Mouse (Mus musculus) urinary bladder, adult 2 months (tissue): Measurements from ENCODE around the gene Pdzd11. TPM values are rescaled to one million over a fixed set of nuclear protein-coding genes. Genes with fewer than 3 reads are reported as not detected.

Source experiments
- DNase-seq: peaks from one replicate; pipeline ENCODE4 v3.0.0; 2022; ENCODE audit warnings: low spot score
- polyA plus RNA-seq: library from polyadenylated mRNA; depleted of rRNA; stranded (reverse); fragments of >200 nt; gene quantifications from 2 replicates; pipeline ENCODE4 v1.2.3, GENCODE M21; 2012; rRNA removed

Gene Pdzd11
- 38.6 and 43.5 TPM in 2 replicates for polyA plus RNA-seq

DNA sequence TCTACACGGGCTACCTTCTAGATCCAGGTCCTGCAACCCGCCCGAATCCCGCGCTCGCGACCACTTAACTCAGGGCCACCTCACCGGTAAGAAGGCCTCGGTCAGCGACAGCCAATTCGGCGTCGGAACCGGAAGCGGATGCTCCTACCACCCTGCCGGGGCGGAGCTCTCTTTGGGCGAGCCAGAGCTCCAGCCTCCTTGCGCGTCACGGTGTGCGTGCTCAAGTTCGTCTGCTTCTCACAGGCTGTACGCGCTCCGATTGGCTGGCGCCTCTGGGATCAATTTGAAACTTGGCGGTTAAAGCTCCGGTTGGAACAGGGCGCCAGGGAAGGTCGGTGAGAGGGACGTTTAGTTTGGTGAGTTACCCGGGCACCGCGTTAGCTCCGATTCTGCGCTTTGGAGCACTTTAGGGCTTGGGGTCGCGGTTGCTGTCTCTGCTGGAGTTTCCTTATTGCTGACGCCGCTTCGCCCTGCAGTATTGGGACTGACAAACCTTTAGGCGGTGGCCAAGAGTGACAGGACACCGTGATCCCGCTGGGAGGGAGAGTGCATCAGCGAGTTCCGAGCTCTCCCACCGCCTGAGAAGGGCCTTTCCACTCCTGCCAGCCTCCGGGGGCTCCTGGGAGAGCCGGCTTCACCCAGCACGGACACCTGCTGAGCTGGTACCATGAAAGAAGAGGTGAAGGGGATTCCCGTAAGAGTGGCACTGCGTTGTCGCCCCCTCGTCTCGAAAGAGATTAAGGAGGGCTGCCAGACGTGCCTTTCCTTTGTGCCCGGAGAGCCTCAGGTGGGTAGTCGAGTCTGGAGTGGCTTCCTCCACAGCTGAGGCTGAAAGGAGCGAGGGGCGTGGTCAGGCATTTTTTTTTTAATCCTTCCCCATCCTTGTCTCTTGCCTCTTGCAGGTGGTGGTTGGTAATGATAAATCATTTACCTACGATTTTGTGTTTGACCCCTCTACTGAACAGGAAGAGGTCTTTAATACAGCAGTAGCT is at the start of gene Pdzd11:
Gene Pdzd11, minus strand, starts transcription at position 767 of the 992 bp plus-strand sequence.
- DNase-seq: peak; percentile 52

DNA sequence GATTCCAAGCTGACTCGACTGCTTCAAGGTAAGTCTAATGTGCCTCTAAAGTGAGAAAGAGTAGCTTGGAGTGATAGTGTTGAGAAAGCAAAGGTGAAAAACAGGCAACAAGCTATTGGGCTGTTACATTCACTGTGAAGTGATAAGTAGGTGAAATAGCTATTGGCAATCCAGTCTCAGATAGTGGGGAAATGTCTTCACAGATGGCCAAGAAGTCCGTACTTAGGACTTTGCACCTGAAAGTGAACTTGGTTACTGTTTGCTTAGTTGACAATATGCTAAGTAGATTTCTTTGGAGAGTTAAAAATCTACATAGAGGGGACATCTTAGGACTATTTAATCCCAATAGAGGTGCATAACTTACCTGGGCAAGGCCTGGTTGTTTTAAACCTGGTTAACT is 38.5 kb upstream of the Pdzd11 start:
- DNase-seq: no peak

DNA sequence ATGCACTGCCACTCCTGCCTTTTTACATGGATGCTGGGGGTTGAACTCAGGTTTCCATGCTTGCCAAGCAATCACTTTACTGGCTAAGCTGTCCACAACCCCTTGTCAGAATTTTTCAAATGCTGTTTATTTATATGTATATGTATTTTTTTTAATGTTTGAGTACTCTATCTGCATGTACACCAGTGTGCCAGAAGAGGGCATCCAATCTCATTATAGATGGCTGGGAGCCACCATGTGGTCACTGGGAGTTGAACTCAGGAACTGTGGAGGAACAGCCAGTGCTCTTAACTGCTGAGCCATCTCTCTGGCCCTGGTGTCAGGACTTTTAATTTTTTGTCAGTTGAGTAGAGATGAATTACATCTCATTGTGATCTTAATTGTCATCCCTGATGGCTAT is 26.5 kb upstream of the Pdzd11 start:
- DNase-seq: no peak

DNA sequence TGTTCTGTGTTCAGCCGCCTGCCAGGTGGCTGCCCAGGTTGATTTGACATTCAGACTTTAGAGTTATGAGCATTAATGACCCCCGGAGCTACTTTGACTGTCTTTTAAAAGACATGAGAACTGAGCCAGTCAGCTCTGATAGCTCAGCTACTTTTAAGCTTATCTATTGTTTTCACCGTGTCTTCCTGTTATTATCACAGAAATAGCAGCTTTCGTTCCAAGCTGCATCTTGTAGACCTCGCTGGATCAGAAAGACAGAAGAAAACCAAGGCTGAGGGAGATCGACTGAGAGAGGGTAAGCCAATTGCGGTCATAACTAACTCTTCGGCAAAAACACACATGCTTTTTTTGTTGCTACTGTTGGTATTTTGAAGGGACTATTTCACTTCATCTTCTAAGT is 12.1 kb upstream of the Pdzd11 start:
- no peak for DNase-seq

DNA sequence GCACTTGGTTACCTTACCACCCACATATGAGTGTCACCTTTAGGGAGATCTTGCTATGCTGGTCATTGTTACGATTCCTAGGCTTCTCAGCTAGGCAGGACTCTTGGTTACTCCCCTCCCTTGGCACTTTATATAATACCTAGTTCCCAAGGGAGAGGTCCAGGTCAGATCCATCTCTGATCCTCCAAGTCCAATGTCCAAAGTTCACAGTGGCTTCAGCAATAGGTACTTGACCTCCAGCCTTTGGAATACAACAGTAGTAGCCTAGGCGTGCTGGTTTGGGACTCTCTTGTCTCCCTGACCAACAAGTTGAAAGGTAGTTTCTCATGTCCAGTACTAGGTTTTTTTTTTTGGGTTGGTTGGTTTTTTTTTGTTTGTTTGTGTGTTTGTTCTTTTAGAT is 2.7 kb upstream of the Pdzd11 start:
- no peak for DNase-seq

DNA sequence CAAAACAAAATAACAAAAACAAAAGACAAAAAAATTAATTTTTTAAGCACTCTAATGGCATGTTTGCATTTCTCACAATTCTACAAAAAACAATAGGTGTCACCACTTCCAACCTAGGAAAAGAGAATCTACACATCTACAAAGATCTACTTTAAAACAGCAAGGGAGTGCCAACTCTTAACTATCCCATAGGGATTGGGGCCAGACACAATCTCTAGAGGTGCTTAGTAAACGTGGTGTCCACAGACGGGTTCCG is 894 bp downstream of the Pdzd11 start, which contains the start of gene Kif4:
Gene Kif4, plus strand, starts transcription at position 192 of the 256 bp plus-strand sequence.
- no peak for DNase-seq

DNA sequence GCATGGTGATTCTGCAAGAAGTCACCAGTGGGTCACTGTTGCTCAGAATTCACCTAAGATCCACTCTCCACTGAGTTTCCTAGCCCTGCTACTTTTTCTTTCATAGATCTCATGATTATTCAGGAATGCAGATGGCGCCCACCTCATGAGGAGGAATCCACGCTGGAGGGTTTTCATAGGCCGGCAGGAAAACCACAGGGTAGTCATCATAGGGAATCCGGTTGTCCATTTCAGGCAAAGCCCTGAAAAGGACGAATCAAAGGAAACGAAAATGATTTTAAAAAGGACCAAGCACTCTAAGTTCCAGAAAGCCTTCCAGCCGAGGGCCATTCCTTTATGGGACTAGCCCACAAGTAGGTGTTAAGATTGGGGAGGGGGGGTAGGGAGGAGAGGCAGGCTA is 1.2 kb downstream of the Pdzd11 start:
- DNase-seq: no peak

DNA sequence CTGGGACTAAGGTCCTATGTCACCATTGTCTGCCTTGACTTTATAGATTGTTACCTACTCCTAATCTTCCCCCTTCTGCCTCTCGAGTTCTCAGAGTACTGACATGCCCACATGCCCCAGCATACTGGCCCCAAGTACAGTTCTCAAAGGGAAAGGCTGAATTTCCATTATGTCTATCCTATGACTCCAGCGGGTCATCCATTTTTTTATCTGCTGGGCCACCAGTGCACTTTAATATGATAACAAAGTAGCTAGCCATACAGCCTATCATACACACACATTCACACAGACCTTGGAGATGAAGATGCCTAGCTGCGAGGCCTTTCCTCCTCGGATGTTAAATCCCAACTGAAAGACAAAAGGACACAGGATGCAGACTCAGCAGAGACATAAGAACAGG is 2.1 kb downstream of the Pdzd11 start:
- no peak for DNase-seq

DNA sequence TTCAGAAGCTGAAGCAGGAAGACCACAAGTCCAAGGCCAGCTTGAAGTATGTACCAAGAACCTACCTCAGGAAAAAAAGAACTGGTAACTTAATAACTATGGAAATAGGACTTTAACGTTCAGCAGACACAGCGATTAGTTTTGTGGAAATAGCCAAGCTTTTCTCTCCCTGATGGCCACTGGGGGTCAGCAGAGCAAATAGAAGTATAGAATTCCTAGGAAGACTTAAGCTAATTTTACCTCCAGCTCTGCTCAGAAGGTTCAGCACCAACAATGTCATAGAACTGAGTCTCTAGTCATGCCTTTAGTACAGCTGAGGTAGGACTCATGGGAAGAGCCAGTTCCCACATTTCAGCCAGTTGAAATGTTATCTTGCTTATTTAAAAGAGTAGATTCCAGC is 5.0 kb downstream of the Pdzd11 start:
- DNase-seq: no peak

DNA sequence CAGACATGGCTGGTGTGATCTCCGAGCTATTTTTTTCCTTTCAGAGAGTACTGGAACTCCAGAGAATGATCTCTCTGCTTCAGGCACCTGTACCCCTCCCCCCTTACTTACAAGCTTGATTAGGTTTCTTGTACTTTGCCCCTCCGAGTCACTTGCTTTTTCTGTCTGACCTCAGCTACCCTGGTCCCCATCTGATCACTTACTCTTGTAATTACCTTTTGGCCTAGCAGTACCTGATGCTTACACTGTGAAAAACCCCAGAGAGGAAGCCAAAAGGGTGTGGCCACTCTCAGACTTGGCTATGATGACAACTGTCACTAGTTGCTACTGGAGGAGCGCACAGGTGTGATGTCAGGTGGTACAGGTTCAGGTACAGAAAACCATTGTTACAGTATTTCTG is 7.9 kb downstream of the Pdzd11 start:
- DNase-seq: no peak

DNA sequence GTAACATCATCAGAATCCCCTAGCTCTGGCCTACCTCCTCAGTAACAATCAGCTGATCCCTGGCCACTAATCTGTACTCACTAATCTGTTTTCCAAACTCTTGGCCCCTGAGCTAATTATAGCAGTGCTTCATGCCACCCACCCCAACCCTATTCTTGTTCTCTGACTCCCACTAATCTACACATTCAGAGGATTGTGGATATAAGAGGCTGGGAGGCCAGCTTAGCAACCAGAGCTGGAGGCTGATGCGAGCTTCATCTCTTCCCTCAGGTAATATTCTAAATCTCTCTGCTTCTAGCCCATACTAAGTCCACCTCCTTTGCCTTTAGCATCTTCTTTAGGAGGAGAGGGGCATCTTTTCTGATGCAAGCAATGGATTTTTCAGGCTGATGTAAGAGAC is 21.1 kb downstream of the Pdzd11 start, which contains the start of gene Arr3:
Gene Arr3, plus strand, starts transcription at position 184 of the 400 bp plus-strand sequence.
- no peak for DNase-seq

DNA sequence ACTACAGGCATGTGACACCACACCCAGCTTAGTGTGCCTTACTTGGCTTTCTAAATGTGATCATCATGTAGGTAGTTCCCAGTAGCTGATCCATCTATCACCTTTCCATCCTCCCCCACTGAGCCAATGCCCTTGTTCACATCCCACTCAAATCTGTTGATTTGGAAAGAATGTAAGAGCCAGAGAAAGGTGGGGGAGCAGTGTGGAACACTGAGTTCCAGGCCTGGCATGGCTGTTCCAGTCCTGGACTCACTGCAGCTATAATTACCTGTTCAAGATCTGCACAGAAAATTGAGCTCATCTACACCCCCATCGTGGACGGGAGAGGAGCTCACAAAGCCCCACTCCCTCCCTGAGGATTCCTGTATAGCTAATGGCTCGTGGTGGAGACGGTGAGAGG is 26.6 kb downstream of the Pdzd11 start:
- DNase-seq: no peak

DNA sequence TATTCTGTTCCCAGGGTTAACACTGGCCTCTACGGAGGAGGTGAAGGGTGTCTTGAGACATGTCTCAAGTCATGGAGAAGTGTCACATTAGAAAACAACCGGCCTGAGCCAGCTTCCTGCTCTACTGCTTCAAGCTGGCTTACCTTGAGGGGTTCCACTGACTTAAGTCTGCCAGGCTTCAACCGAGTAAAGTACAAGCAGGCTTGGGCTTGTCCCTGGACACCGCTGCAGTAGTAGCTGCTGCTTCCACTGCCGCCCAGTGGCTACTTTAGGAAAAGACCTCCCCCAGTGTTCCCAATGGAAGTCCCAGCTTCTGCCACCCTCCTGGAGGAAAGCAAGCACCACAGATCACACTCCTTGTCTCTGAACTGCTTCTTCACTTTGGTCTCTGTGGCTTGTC is 28.9 kb downstream of the Pdzd11 start:
- no peak for DNase-seq

DNA sequence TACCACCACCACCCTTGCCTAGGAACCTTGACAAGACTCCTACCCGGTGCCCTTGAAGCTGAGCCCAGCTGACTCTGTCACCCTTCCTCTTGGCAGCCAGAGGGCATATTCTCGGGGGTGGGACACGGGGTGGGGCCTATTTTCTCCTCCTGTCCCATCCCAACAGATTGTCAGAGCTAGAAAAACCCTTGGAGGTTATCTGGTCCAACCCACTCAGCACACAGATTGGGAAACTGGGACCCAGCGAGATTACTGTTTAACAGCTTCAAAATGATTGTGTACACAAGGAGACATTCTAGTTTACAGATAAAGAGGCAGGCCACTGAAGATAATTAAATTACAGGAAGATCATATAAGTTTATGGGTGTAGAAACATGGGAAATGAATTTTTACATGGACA is 31.6 kb downstream of the Pdzd11 start, which contains the start of gene P2ry4:
Gene P2ry4, minus strand, starts transcription at position 79 of the 400 bp plus-strand sequence.
- DNase-seq: no peak

Other genes with a start within 250 kb of the Pdzd11 start
- gene Otud6a, start 197.6 kb downstream of the Pdzd11 start, polyA plus RNA-seq: not detected in 2 replicates
- 0.37 and 0.69 TPM in 2 replicates for gene Awat2, start 183.9 kb downstream of the Pdzd11 start, polyA plus RNA-seq
- 64.4 and 68.7 TPM in 2 replicates for gene Igbp1, start 132.3 kb downstream of the Pdzd11 start, polyA plus RNA-seq
- gene Dgat2l6, start 101.7 kb downstream of the Pdzd11 start, polyA plus RNA-seq: not detected in 2 replicates
- gene Awat1, start 54.3 kb downstream of the Pdzd11 start, polyA plus RNA-seq: not detected in 2 replicates
- gene P2ry4, start 31.7 kb downstream of the Pdzd11 start, polyA plus RNA-seq: 0.01 TPM in 2 replicates
- gene Arr3, start 21.1 kb downstream of the Pdzd11 start, polyA plus RNA-seq: not detected in 2 replicates
- gene Kif4, start 831 bp downstream of the Pdzd11 start, polyA plus RNA-seq: 0.56 and 0.63 TPM in 2 replicates
- gene Gdpd2, start 103.3 kb upstream of the Pdzd11 start, polyA plus RNA-seq: 0.28 and 0.45 TPM in 2 replicates
- gene Dlg3, start 141.2 kb upstream of the Pdzd11 start, polyA plus RNA-seq: 29.3 and 33.7 TPM in 2 replicates